Mouse (Mus musculus) lung, postnatal 14 days (tissue): ENCODE measurements around the gene Ralgds.
"Not testable (repeated sequence)": the region's sequence is repeated elsewhere in the genome, so short reads cannot be mapped to it uniquely, and the experiment has no call there.

Source experiments
- DNase-seq: peaks from one replicate; pipeline ENCODE4 v3.0.0; 2021

The Ralgds gene

GRCm38 (mm10) chr2:28512798-28513401 lies at the start of gene Ralgds:
Gene Ralgds, plus strand, starts transcription at chr2:28513125.
- peak; percentile 63 for DNase-seq

GRCm38 (mm10) chr2:28463919-28464318 lies 49.0 kb upstream of the Ralgds start:
- peak; percentile 68 for DNase-seq

- no peak for DNase-seq
Observed at GRCm38 (mm10) chr2:28464919-28465318, 48.0 kb upstream of the Ralgds start.

GRCm38 (mm10) chr2:28465836-28466518 lies 46.9 kb upstream of the Ralgds start, which contains the start of gene 1700007K13Rik:
Gene 1700007K13Rik, minus strand, starts transcription at chr2:28466332.
- peak; percentile 41 for DNase-seq

DNA sequence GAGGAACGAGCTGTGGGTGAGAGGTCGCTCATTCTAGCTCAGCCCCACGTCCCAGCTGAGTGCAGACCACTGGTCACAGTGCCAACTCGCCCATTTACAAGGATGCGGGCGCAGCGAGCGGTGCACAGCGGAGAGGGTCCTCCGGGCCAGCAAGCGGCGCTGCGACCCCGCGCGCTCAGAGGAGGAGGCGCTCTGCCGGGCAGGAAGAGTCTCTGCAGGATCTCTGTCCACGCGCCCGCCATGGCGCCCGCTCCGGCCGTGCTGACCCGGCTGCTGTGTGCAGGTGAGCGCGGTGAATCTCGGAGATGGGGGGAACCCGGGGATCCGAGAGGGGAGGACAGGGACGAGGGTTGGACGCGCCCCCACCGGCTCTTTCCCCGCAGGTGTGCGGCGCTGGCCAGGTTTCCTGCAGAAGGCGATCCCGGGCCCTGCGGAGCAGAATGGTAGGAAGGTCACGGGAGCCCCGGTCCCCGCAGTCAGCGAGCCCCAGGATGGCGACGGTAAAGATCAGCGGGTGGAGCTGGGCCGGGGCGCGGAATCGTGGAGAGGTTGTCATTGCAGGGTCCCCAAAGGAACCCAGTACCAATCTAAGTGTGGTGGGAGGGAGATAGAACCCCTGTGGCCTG lies 45.0 kb upstream of the Ralgds start, which contains the start of gene Mrps2:
TSS of gene Mrps2 (plus strand) at position 207 of the 626 bp plus-strand sequence.
- peak; percentile 83 for DNase-seq

GRCm38 (mm10) chr2:28468486-28469225 lies 44.3 kb upstream of the Ralgds start:
- DNase-seq: no peak

DNA sequence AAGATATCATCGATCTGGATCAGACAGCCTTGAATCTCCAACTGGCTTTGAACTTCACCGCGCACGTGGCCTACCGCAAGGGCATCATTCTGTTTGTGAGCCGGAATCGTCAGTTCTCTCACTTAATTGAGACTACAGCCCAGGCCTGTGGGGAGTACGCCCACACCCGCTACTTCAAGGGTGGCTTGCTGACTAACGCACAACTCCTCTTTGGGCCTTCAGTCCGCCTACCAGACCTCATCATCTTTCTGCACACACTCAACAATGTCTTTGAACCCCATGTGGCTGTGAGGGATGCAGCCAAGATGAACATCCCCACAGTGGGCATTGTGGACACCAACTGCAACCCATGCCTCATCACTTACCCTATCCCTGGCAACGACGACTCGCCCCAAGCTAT lies 43.5 kb upstream of the Ralgds start:
- no peak for DNase-seq

DNA sequence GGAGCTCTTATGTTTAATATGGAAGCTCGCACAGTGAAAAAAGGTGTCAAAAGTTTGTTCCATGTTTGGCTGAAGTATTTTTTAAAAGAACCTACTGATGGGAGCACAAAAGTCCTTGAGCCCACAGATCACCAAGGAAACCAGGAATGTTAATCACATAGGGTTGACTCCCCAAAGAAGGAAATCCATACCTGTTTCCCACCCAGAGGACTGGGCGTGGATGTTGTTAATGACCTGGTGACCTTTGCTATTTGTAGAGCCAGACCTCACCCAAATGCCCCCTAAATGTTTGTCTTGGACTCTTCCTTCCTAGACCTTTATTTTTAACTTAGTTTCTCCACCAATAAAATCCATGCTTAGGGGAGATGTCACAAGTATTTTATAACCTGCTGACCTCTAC lies 42.3 kb upstream of the Ralgds start:
- no peak for DNase-seq

- DNase-seq: not testable (repeated sequence)
Observed at GRCm38 (mm10) chr2:28472011-28472410, 40.9 kb upstream of the Ralgds start.

DNA sequence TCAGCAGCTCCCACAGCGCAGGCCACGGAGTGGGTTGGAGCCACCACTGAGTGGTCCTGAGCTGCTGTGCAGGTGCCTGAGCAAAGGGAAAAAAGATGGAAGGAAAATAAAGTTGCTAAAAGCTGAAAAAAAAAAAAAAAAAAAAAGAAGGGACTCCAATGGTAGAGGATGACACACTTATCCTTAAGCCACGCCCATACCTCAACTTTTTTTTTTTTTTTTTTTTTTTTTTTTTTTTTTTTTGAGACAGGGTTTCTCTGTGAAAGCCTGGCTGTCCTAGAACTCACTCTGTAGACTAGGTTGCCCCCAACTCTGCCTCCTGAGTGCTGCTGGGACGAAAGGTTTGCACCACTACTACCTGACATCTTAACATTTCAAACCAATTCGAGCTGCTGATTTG lies 34.9 kb upstream of the Ralgds start:
- not testable (repeated sequence) for DNase-seq

DNA sequence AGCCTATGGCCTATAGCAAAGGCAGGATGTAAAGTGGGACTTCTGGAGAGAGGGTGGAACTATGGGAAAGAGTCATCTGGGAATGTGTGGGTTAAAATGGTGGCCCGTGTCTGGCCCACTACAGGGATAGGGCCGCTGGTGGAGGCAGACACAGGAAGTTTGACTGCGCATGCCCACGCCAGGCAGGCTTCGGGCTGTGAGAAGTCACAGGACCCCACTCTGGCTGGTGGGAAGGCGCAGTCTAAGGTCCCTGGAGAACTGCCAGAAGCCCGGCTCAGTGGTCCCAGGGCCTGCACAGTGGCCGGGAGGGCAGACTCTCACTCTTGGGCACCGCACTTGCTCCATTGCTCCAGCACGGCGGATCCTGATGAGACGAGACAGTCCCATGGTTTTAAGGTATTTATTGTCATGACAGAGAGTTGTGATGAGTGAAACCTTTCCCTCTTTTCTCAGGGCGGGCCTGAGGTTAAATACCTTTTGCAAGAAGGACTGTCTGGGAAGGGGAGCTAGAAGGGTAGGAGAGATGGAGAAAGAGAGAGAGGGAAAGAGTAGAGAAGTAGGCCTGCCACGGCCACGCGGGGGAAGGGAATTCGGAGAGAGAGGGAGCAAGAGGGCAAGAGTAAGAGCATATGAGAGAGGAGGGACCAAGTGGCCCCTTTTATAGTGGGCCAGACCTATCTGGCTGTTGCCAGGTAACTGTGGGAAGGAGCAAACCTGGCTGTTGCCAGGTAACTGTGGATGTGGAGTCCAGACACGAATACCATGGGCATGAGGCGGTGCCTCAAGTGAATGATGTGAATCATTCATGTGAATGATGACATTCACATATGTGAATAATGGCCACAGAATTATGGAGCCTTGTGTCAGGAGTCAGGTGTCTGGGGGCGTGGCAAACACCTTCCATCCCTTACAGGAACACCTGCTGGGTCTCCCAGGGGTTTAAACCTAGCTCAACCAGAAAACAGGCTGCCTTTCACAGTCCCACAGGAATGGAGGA lies 33.4 kb upstream of the Ralgds start:
- no peak for DNase-seq

DNA sequence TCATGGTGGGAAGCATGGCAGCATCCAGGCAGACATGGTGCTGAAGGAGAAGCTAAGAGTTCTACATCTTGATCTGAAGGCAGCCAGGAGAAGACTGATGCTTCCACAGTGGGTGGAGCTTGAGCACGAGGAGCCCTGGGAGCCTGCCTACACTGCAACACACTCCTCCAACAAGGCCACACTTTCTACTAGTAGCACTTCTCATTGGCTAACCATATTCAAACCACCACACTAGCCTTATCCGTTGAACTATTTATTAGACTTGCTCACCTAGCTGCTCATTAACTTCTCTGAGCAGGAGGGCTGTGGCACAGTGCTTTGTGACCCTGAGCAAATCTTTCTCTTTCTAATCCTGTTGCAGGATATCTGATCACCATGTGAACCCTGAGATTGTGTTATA lies 29.1 kb upstream of the Ralgds start:
- DNase-seq: no peak

DNA sequence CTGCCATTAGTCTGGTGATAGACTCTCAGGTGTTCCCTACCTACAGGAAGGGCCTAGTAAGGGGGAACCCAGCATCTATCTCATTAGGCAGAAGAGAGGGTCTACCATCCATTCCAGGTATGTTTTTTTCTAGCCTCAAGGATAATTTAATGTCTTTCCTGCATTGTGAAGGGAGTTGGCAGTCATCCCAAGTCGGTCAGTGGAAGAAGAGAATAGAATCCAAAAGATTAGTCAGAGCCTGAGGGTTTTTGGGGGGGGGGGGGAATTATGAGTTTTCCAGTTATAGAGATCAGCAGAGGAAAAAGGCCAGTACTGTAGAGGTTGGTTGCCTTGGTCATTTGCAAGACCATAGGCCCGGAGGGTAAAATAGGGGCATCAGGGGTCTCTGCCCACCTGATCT lies 18.4 kb upstream of the Ralgds start:
- DNase-seq: no peak

GRCm38 (mm10) chr2:28495207-28495756 lies 17.6 kb upstream of the Ralgds start:
- DNase-seq: peak; percentile 34

- no peak for DNase-seq
Observed at GRCm38 (mm10) chr2:28495801-28496595, 16.9 kb upstream of the Ralgds start.

GRCm38 (mm10) chr2:28496671-28497070 lies 16.3 kb upstream of the Ralgds start, which contains the start of gene Gbgt1:
Gene Gbgt1, plus strand, starts transcription at chr2:28496891.
- DNase-seq: no peak

GRCm38 (mm10) chr2:28497561-28497960 lies 15.4 kb upstream of the Ralgds start:
- DNase-seq: no peak

DNA sequence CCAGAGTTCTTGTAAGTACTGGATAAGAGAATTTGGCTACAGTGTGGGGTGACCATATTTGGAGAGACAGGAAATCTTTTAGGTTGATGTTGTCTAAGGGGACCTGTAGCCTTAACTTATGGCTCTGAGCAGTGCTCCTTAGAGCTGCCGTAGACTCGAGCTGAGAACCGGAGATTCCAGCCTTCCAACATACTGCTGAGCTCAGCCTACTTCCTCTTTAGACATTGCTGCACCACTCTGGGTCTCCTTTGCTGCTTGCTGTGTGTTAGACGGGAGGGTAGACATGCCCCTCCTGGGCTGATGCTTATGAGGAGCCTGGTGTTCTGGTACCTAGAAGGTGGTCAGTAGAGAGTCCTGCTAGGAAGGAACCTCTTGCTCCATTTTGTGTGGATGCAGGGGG lies 14.5 kb upstream of the Ralgds start:
- no peak for DNase-seq

DNA sequence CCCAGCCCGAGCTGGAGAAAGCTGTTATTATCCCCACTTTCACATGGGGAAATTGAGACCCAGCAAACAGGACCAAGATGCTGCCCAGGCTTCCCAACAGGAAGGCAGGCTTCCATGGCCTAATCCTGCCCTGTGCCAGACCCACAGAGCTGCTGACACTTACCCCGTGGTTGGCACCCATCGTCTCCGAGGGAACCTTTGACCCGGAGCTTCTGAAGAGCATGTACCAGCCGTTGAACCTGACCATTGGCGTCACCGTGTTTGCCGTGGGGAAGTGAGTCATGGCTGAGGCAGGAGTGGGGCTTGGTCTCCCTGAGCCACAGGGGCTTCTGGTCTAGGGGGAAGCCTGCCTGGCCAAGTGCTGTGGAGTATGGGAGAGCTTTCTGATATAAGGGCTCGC lies 9.9 kb upstream of the Ralgds start:
- no peak for DNase-seq

GRCm38 (mm10) chr2:28504676-28505075 lies 8.2 kb upstream of the Ralgds start:
- no peak for DNase-seq

GRCm38 (mm10) chr2:28505795-28506194 lies 7.1 kb upstream of the Ralgds start, which contains the start of gene Gm10134:
Gene Gm10134, plus strand, starts transcription at chr2:28506095.
- no peak for DNase-seq
